Mouse (Mus musculus) kidney, adult 2 months (tissue): ENCODE data around the gene Dyrk1b. TPM values are rescaled to one million over a fixed set of nuclear protein-coding genes. Genes with fewer than 3 reads are reported as not detected.
"Not testable (repeated sequence)": the region's sequence is repeated elsewhere in the genome, so short reads cannot be mapped to it uniquely, and the experiment has no call there.

Source experiments
- DNase-seq: peaks from one replicate; pipeline ENCODE4 v3.0.0; 2021
- H3K27ac ChIP-seq: fragments of 200-500 bp; 2 replicates; pipeline ENCODE4 v1.5.1; 2012; ENCODE audit warnings: low read depth, low read length, control low read depth, inconsistent platforms; ENCODE audit not compliant: insufficient read depth
- H3K27me3 ChIP-seq: fragments of 200-500 bp; replicated peaks from 2 replicates; pipeline ENCODE4 v1.6.1; 2012; ENCODE audit warnings: mild to moderate bottlenecking, moderate library complexity, low read length, inconsistent platforms; ENCODE audit not compliant: control insufficient read depth, insufficient read depth
- H3K36me3 ChIP-seq: fragments of 200-500 bp; 2 replicates; pipeline ENCODE4 v1.6.1; 2012; ENCODE audit warnings: mild to moderate bottlenecking, moderate library complexity, low read length, inconsistent platforms; ENCODE audit not compliant: control insufficient read depth, insufficient read depth
- H3K4me1 ChIP-seq: fragments of 200-500 bp; 2 replicates; pipeline ENCODE4 v1.6.1; 2011; ENCODE audit warnings: low read length; ENCODE audit not compliant: control insufficient read depth, insufficient read depth
- H3K4me3 ChIP-seq: fragments of 200-500 bp; 2 replicates; pipeline ENCODE4 v1.5.1; 2011; ENCODE audit warnings: mild to moderate bottlenecking, low read depth, low read length, control low read depth; ENCODE audit not compliant: insufficient read depth
- CTCF ChIP-seq: fragments of 200-500 bp; conservative IDR thresholded peaks from 2 replicates; pipeline ENCODE4 v1.5.1; 2011; ENCODE audit warnings: low read depth, mild to moderate bottlenecking, control low read depth, low read length, moderate library complexity, mixed read lengths; ENCODE audit not compliant: insufficient read depth, insufficient read length
- POLR2A ChIP-seq: fragments of 200-500 bp; IDR thresholded peaks from one replicate; pipeline ENCODE4 v1.6.1; 2011; ENCODE audit warnings: low read depth, low read length, control low read depth
- WGBS: fragments of 180-500 bp; shearing (Covaris S2); methylation state at CpG from one replicate; pipeline ENCODE4 v1.1.7; 2018; 5-methylcytosine and 5-hydroxymethylcytosine counted together
- polyA plus RNA-seq: library from polyadenylated mRNA; depleted of rRNA; stranded (reverse); fragments of >200 nt; gene quantifications from 2 replicates; pipeline ENCODE4 v1.2.3, GENCODE M21; 2012; rRNA removed

The Dyrk1b gene
- 31.1 and 34.8 TPM in 2 replicates for polyA plus RNA-seq

GRCm38 (mm10) chr7:28179228-28179627, at the start of gene Dyrk1b:
Gene Dyrk1b, plus strand, starts transcription at chr7:28179469.
- under 1% methylated on average over 25 of the region's 25 CpGs for WGBS
- no peaks in the 10 kb centered on the region for H3K27me3 ChIP-seq
- no peaks in the 10 kb centered on the region for H3K36me3 ChIP-seq
- H3K27ac ChIP-seq, result peak within 1 kb of the TSS; percentile 79
- H3K4me3 ChIP-seq, result peak within 1 kb of the TSS; percentile 89
- TF ChIP-seq CTCF (no peak), POLR2A (no peak)
- DNase-seq, result peak; percentile 99
- no peaks in the 10 kb centered on the region; the same call in 1 of the 2 replicates for H3K4me1 ChIP-seq

GRCm38 (mm10) chr7:28137613-28138012, 41.7 kb upstream of the Dyrk1b start:
- no peak overlapping the region for H3K27ac ChIP-seq
- no peaks in the 10 kb centered on the region for H3K36me3 ChIP-seq
- no peaks in the 10 kb centered on the region for H3K27me3 ChIP-seq
- DNase-seq, result peak; percentile 42
- whole genome bisulfite sequencing, result 52% methylated on average over 5 of the region's 5 CpGs
- TF ChIP-seq POLR2A (no peak), CTCF (peak; percentile 44)
- H3K4me3 ChIP-seq, result no peak overlapping the region
- no peaks in the 10 kb centered on the region for H3K4me1 ChIP-seq

GRCm38 (mm10) chr7:28148263-28148662, 31.0 kb upstream of the Dyrk1b start:
- Histone ChIP-seq H3K4me3 (no peak overlapping the region), H3K27ac (no peak overlapping the region), H3K27me3 (no peaks in the 10 kb centered on the region), H3K36me3 (no peaks in the 10 kb centered on the region), H3K4me1 (no peaks in the 10 kb centered on the region)
- TF ChIP-seq CTCF, result peak; percentile 88
- TF ChIP-seq POLR2A, result no peak
- peak; percentile 58 for DNase-seq
- WGBS, result 9% methylated on average over 3 of the region's 3 CpGs

GRCm38 (mm10) chr7:28149841-28150240, 29.4 kb upstream of the Dyrk1b start:
- no peaks in the 10 kb centered on the region for H3K27me3 ChIP-seq
- TF ChIP-seq POLR2A (no peak), CTCF (no peak)
- no peaks in the 10 kb centered on the region for H3K4me1 ChIP-seq
- H3K36me3 ChIP-seq, result no peaks in the 10 kb centered on the region
- no peak for DNase-seq
- no peak overlapping the region for H3K4me3 ChIP-seq
- WGBS, result 89% methylated on average over 1 of the region's 1 CpGs
- H3K27ac ChIP-seq, result no peak overlapping the region

- WGBS, result 15% methylated on average over 13 of the region's 13 CpGs
- Histone ChIP-seq H3K36me3 (no peaks in the 10 kb centered on the region), H3K27me3 (no peaks in the 10 kb centered on the region), H3K27ac (no peak overlapping the region), H3K4me3 (no peak overlapping the region), H3K4me1 (no peaks in the 10 kb centered on the region)
- peak; percentile 56 for TF ChIP-seq CTCF
- no peak for TF ChIP-seq POLR2A
- DNase-seq, result peak; percentile 29
Observed at GRCm38 (mm10) chr7:28151584-28152221, 27.6 kb upstream of the Dyrk1b start.

GRCm38 (mm10) chr7:28153595-28153994, 25.7 kb upstream of the Dyrk1b start:
- not testable (repeated sequence) for DNase-seq, H3K27me3 ChIP-seq, H3K27ac ChIP-seq, H3K4me1 ChIP-seq, H3K36me3 ChIP-seq, H3K4me3 ChIP-seq
- WGBS, result 38% methylated on average over 5 of the region's 5 CpGs

- no peak for TF ChIP-seq POLR2A
- no peak overlapping the region for H3K27ac ChIP-seq
- H3K4me1 ChIP-seq, result no peaks in the 10 kb centered on the region
- WGBS, result 40% methylated on average over 6 of the region's 6 CpGs
- no peak for DNase-seq
- no peaks in the 10 kb centered on the region for H3K27me3 ChIP-seq
- H3K4me3 ChIP-seq, result no peak overlapping the region
- H3K36me3 ChIP-seq, result no peaks in the 10 kb centered on the region
Observed at GRCm38 (mm10) chr7:28159292-28159691, 20.0 kb upstream of the Dyrk1b start.
